1 mouse cellular context compared by ENCODE assay signal in the genomic region with DNA sequence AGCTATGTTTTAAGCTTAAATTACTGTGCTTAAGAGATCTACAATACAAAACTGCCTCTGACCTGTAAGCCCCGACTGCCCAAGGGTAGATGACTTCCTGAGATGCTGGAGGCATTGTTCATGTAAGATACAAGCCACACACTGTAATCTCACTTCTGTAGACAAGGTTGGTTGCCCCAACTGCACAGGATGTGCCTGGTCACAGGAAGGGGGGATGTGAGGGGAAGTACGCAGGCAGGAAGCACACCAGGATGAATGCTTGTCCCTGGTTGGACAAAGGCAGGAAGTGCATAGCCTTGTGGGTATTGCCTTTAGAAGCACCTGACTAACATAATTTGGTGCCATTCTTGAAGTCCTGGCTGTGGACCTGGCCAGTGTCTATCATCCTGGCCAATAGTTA.
A peak's percentile ranks its signal among the peaks of the same experiment; 100 is the strongest.
TF ChIP-seq lines count a peak whose summit lies in the region.

No protein-coding gene starts in this region.

TF ChIP-seq in CH12.LX, 34 proteins besides CTCF, POLR2A, EP300 and RAD21 (continued from another document):
- TF ChIP-seq GABPA (IDR thresholded peaks at IDR 0.05; ENCODE audit: insufficient replicate concordance, low read depth, low read length) (no peak), ZNF384 (IDR thresholded peaks at IDR 0.05; ENCODE audit: low read depth, low read length) (no peak), HCFC1 (IDR thresholded peaks at IDR 0.05; ENCODE audit: low read depth, low read length) (peak; percentile 58; the same call in 1 of the 2 replicates), MXI1 (IDR thresholded peaks at IDR 0.05; ENCODE audit: low read depth, low read length) (no peak), BHLHE40 (IDR thresholded peaks at IDR 0.05; ENCODE audit: low read depth, low read length) (no peak), ELF1 (IDR thresholded peaks at IDR 0.05; ENCODE audit: low read depth, low read length) (peak; percentile 77), TCF12 (IDR thresholded peaks at IDR 0.05; ENCODE audit: low read depth, low read length) (0 out of 2 replicates have a peak, but pooled peaks have one; percentile 11), NELFE (IDR thresholded peaks at IDR 0.05; ENCODE audit: low read depth, low read length) (no peak), ZC3H11A (IDR thresholded peaks at IDR 0.05; ENCODE audit: low read depth, low read length) (no peak), MYC (IDR thresholded peaks at IDR 0.05; ENCODE audit: low read depth, low read length) (peak; percentile 38; the same call in 1 of the 2 replicates), POLR2AphosphoS2 (IDR thresholded peaks at IDR 0.05; ENCODE audit: low read depth, low read length) (no peak), E2F4 (IDR thresholded peaks at IDR 0.05; ENCODE audit: insufficient replicate concordance, low read depth, low read length) (no peak)
